Mouse (Mus musculus): ENCODE measurements around the gene Abhd17a.

DNA sequence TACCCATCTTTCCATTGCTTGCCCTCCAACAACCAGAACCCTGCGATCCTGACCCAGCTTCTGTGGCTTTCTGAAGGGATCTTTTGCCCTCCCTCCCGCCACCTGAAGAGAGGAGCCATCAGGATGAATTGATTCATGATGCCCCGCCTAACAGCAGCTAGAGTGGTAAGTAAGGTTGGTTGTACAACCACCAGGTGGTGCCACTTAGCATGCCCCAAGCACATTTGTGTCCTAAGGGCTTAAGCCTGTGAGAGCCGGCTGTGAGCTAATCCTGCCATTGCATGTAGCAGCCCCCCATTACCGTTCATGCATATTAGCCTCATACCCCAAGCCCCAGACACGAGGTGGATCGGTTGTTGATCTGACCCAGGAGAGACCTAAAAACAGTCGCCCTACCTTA lies 11.2 kb downstream of the Abhd17a start:
- TF ChIP-seq CTCF (IDR thresholded peaks at IDR 0.05; ENCODE audit: insufficient read depth, low read depth, low read length) = peak; percentile 40
- no peak for TF ChIP-seq POLR2A (IDR thresholded peaks at IDR 0.05; ENCODE audit: insufficient read depth, low read depth, low read length)
